Mouse (Mus musculus) bone marrow macrophage, adult 2 months (primary cell): Measurements from ENCODE around the gene Zdhhc13. TPM values are rescaled to one million over a fixed set of nuclear protein-coding genes. Genes with fewer than 3 reads are reported as not detected.
A peak's percentile ranks its signal among the peaks of the same experiment; 100 is the strongest.

Experiments
- H3K27ac ChIP-seq: 2 replicates; pipeline ENCODE4 v1.5.1; 2012; ENCODE audit warnings: low read depth, low read length; ENCODE audit not compliant: insufficient read depth
- H3K4me1 ChIP-seq: 2 replicates; pipeline ENCODE4 v1.6.1; 2012; ENCODE audit warnings: low read length; ENCODE audit not compliant: control insufficient read depth, insufficient read depth
- H3K4me3 ChIP-seq: 2 replicates; pipeline ENCODE4 v1.5.1; 2012; ENCODE audit warnings: mild to moderate bottlenecking, low read length, moderate library complexity; ENCODE audit not compliant: insufficient read depth
- CTCF ChIP-seq: IDR thresholded peaks from 2 replicates; pipeline ENCODE4 v1.5.1; 2012; ENCODE audit warnings: low read depth, mild to moderate bottlenecking, low read length, moderate library complexity
- POLR2A ChIP-seq: IDR thresholded peaks from 2 replicates; pipeline ENCODE4 v1.6.1; 2012; ENCODE audit warnings: mild to moderate bottlenecking, low read depth, low read length, borderline replicate concordance
- polyA plus RNA-seq: library from polyadenylated mRNA; stranded (reverse); fragments of >200 nt; gene quantifications from 2 replicates; pipeline ENCODE4 v1.2.4, GENCODE M21; 2012; ENCODE audit not compliant: missing spikeins, insufficient read depth, insufficient read length

Gene Zdhhc13
- 17.9 and 18.7 TPM in 2 replicates for polyA plus RNA-seq

DNA sequence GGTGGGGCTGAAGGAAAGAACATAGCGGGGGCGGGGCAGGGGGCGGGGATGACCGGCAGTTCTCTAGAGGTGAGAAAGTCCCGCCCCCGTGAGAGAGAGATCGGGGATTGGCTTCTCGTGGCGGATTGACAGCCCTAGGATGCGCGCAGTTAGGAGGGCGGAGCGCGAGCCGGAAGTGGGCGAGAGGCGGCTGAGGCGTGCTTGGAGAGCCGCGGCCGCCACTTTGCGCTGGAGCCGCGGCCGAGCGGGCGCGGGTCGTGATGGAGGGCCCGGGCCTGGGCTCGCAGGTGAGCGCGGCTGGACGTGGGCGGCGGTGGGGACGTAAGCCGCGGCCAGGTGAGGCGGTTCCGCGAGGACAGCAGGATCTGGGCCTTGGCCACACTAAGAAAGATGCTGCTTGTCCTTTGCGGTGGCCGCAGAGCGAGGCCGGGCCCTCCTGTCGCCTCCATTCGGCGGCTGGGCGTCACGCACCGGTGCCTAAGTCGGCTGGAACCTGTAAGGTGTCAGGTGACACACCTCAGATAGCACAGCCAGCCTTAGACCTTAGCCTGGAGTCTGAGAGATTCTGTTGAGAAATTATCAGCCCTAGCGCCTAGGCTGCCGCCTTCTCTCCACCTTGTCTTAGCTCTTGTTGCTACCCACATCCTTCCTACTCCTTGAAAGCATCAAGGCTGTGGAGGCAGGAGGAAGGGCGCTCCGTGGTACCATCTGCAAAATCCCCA is at the start of gene Zdhhc13:
TSS of gene Zdhhc13 (plus strand) at position 153 of the 722 bp plus-strand sequence.
- H3K4me1 ChIP-seq: peaks cover 31% of the 10 kb centered on the region
- H3K4me3 ChIP-seq: peak within 1 kb of the TSS; percentile 99
- peak within 1 kb of the TSS; percentile 94 for H3K27ac ChIP-seq
- TF ChIP-seq POLR2A (no peak), CTCF (no peak)

DNA sequence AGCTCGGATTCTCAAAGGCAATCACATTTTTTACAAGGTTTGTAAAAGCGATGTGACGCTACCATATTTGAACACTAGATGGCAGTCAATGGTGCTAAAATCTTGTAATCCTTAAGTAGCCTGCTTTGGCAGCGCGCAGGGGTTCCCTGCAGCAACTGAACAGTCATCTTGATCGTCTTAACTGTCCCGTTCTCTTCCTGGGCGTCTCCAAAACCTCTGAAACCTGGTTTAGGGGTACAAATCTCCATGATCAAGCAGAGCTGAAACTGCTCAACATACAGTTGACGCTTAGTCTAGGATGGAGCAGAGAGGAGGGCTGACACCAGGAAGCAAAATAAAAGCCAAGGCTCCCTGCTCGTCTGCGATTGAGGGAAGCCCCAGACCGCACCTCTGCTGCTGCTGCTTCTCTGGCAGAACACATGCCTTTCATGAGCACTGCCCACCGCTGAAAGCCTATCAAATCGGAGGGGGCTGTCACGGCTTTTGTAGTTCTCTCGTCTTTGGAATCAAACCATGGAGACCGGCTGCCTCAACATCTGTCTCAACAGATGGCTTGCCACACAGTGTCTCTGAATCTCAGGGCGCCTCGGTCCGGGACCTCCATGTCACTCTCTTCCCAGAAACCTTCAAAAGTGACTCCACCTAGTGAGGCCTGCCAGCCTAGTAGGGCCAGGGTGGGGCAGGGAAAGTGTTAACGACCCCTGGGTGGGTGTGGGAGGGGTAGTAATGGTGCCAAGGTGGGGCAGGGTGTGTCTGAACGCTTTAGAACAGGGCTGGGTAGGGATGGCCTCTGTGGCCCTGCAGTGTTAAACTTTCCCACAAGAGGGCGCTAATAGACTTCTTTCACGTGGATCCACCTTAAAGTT is 39.3 kb upstream of the Zdhhc13 start:
- peaks cover 12% of the 10 kb centered on the region for H3K4me1 ChIP-seq
- peak overlapping the region; percentile 63 for H3K4me3 ChIP-seq
- TF ChIP-seq POLR2A (no peak), CTCF (peak; percentile 67)
- no peak overlapping the region for H3K27ac ChIP-seq

DNA sequence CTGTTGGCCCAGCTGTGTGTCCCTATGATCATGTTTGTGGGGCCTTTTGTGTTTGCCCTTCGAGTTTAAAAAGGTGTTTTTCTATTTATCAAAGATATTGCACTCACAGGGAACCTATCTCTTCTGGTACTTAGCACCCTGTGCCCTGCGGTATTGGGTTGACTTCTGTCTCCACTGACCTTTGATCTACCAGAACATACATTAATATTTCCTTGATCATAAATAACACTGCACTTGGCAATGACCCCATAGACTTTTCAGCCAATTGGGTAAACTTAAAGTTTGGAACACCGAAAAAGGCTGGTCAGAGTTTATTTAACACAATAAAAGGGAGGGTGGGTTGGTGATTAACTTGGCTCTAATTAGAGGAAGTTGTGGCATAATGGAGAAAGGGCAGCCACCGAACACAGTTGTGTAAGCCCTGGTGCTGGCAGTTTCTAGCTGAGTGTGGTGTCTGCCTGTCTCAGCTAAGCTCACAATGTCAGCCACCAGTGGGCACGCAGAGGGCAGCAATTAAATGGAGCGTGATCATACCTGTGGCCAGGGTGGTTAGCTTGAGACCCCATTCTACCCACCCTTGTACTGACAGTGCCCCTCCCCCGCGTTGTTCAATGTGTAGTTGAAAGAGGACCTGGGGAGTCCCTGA is 38.5 kb upstream of the Zdhhc13 start:
- H3K4me1 ChIP-seq: peaks cover 12% of the 10 kb centered on the region
- peak overlapping the region; percentile 14; the same call in 1 of the 2 replicates for H3K27ac ChIP-seq
- TF ChIP-seq POLR2A (no peak), CTCF (no peak; the same call in 1 of the 2 replicates)
- no peak overlapping the region for H3K4me3 ChIP-seq

DNA sequence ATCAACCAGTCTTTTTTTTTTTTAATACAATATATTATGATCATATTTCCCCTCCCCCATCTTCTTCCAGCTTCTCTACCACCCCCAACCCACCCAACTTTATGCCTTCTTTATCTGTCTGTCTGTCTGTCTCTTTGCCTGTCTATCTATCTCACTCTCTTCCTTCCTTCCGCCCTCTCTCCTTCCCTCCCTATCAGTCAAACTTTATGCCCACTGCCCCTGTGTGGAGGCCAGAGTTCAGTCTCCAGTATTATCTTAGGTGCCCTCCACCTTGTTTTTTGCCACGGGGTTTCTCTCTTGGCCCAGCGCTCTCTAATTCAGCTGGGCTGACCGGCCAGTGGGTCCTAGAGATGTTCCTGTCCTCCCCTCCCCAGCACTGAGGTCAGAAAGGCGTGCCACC is 37.6 kb upstream of the Zdhhc13 start:
- TF ChIP-seq POLR2A (no peak), CTCF (no peak)
- Histone ChIP-seq H3K4me1 (peaks cover 12% of the 10 kb centered on the region), H3K4me3 (no peak overlapping the region), H3K27ac (no peak overlapping the region)

DNA sequence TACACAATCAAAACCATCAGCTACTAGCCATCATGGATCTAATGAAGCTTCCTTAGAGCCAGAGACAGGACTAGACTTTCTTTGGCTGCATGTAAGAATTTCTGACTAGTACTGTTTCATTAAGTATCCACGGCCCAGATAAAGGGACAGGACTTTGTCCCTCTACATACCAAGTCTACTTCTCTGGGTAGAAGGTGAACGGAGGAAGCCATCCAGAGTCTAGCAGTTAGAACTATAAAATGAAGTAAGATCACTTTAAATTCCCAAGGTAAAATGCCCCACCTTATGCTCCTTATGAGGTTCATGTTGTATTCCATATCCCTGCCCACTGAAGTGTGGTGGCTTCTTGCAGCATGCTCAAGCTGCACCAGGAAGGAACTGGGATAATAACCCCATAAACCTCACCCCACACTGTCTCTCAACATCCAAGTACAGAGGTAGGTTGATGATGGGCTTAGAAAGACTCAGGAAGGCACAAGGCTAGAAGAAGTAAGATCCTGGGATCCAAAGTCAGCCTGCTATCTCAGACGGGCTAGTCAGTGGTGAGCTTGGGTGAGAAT is 34.3 kb upstream of the Zdhhc13 start:
- TF ChIP-seq POLR2A: no peak
- TF ChIP-seq CTCF: no peak
- Histone ChIP-seq H3K27ac (no peak overlapping the region), H3K4me1 (peaks cover 14% of the 10 kb centered on the region), H3K4me3 (no peak overlapping the region)

DNA sequence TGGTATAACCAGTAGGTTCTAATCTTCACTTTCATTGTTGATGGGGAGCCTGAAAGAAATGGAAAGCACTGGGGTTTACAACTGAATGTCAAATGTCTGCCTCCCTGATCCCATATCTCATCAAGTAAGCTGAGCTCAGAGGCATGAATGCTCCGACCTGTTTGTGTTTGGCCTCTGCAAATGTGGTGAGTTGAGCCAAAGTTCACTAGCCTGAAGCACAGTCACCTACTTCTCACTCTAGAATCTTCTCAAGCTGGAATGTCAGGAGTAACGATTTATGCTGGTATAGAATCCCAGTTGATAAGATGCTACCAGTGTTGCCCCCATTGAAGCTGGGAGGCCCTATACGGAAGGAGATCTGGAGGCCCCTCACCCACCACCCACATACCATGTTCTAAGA is 33.0 kb upstream of the Zdhhc13 start:
- H3K4me3 ChIP-seq: no peak overlapping the region
- TF ChIP-seq CTCF (no peak), POLR2A (no peak)
- H3K4me1 ChIP-seq: peaks cover 6% of the 10 kb centered on the region
- H3K27ac ChIP-seq: no peak overlapping the region

DNA sequence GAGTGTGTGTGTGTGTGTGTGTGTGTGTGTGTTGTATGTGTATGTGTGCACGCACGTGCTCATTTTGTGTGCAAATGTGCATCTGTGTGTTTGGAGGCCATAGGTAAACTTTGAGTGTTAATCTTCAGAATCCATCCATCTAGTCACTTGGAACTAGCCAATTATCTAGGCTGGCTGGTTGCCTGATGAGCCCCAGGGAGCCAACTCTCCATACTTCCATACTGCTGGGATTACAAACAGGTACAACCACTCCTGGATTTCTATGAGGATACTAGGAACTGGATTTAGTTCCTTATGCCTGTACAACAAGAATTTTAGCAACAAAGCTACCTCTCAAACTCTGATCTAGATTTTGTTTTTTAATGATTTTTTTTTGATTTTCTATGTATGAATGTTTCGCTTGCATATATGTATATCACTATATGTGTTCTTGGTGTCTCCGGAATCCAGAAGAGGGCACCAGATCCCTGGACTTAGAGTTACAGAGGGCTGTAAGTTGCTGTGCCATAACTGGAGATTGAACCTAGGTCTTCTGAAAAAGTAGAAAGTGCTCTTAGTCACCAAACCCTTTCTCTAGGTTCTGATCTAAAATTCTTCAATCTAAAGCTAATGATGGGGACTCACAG is 32.4 kb upstream of the Zdhhc13 start:
- TF ChIP-seq CTCF (no peak), POLR2A (no peak)
- peaks cover 2% of the 10 kb centered on the region; the same call in 1 of the 2 replicates for H3K4me1 ChIP-seq
- H3K27ac ChIP-seq: no peak overlapping the region
- no peak overlapping the region for H3K4me3 ChIP-seq

DNA sequence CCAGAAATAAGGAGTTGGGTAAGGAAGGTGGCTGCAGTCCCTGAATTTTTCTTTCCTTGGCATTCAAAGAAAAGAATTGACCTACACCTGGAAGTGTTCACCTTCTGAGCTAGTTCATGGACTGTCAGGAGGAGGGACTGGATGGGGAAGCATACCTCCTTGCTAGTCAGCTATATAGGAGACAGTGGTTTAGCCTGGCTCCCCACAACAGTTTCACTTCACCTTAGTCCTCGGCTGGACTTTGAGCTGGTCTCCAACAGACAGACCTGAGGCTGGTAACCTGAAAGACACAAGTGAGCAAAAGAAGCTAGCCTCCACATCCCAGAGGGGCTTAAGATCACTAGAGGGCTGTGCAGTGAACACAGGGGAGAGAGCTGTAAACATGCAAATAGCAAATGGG is 30.7 kb upstream of the Zdhhc13 start:
- Histone ChIP-seq H3K4me1 (peaks cover 2% of the 10 kb centered on the region; the same call in 1 of the 2 replicates), H3K27ac (no peak overlapping the region), H3K4me3 (no peak overlapping the region)
- no peak for TF ChIP-seq CTCF

DNA sequence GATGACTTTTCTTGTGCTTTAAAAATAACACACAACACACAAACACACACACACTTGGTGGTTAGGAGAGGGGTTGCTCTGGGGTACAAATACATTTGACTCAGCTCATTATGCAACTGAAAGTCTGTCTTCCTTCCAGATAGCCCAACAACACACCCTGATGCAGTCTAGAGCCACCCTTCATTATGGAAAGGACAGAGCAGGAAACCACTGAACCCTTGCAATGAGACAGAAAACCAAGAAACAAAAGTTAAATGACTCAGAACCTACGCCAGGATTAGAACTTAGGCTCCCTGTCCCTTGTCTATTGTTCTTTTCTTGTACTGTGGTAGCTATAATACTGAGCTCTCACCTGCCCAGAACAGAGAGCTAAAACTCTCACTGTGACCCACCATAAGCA is 28.0 kb upstream of the Zdhhc13 start:
- no peak overlapping the region for H3K27ac ChIP-seq
- peaks cover 2% of the 10 kb centered on the region; the same call in 1 of the 2 replicates for H3K4me1 ChIP-seq
- no peak overlapping the region for H3K4me3 ChIP-seq
- no peak for TF ChIP-seq POLR2A
- TF ChIP-seq CTCF: no peak
